In the genomic region with DNA sequence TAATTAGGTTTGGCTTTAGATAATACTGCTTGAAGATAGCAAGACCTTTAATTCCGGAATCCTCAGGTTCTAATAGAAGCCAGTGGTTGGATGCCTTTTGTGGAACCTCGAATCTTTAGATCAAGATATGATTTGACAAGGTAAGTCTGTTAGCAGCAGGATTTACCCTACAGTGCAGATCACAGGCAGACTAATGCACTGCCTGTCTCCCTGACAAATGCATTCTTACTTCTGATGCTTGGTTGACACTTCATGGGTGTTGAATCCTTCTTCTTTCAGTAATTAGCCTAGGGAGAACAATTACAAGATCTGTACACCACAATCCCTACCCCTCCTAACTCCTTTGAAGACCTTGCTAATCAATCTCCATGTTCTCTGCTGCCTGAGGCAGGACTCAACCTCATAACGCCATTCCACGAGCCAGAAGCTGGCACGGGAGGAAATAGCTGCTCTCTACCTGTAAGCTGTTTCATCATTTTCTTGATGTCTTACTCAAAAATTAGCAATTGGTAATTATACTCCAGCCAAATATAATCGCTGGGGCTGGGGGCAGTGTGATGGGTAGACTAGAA, we compare ENCODE assay signal across 24 mouse cellular contexts.
"Had no signal": no experiment of that assay in that cellular context is flagged by ENCODE, and none has a peak within 500 bp of the region (broad histone marks: within the 10 kb centered on the region; RNA-seq: fewer than 3 reads in every experiment).

No protein-coding gene starts in this region.

- H3K27me3 ChIP-seq: intestine, embryonic 15.5 days; kidney, embryonic 15.5 days; limb, embryonic 12.5 days; limb, embryonic 15.5 days; neural tube, embryonic 13.5 days; stomach, embryonic 15.5 days had no signal

- H3K36me3 ChIP-seq: intestine, embryonic 15.5 days; kidney, embryonic 15.5 days; limb, embryonic 12.5 days; limb, embryonic 15.5 days; neural tube, embryonic 13.5 days; stomach, embryonic 15.5 days had no signal

- H3K4me2 ChIP-seq: intestine, embryonic 15.5 days; kidney, embryonic 15.5 days; limb, embryonic 12.5 days; liver, embryonic 11.5 days; lung, embryonic 14.5 days; neural tube, embryonic 13.5 days; stomach, embryonic 15.5 days had no signal

- H3K4me3 ChIP-seq: intestine, embryonic 15.5 days; kidney, embryonic 15.5 days; left cerebral cortex, adult 2 months; limb, embryonic 12.5 days; limb, embryonic 15.5 days; myocyte; neural tube, embryonic 13.5 days; stomach, embryonic 15.5 days had no signal

- DNase-seq: kidney, adult 11 months; kidney, adult 8-10 months; kidney, postnatal 10 days; kidney, postnatal 36 days; layer of hippocampus, postnatal 36 days; left cerebral cortex, postnatal 4 days; liver, postnatal 0 days; lung, embryonic 14.5 days; right cerebral cortex, adult 18-20 months; right cerebral cortex, postnatal 25 days; spleen, adult 18-20 months; thymus, postnatal 25 days had no signal

- H3K27ac ChIP-seq: intestine, embryonic 15.5 days; kidney, embryonic 15.5 days; left cerebral cortex, adult 2 months; limb, embryonic 15.5 days; liver, embryonic 14.5 days; macrophage; neural tube, embryonic 13.5 days; stomach, embryonic 15.5 days had no signal

- H3K4me1 ChIP-seq: intestine, embryonic 15.5 days; kidney, embryonic 15.5 days; stomach, embryonic 15.5 days had no signal

- H3K9me3 ChIP-seq: intestine, embryonic 15.5 days; kidney, embryonic 15.5 days; limb, embryonic 12.5 days; limb, embryonic 15.5 days; neural tube, embryonic 13.5 days; stomach, embryonic 15.5 days had no signal

- ATAC-seq: intestine, embryonic 15.5 days; liver, postnatal 0 days; lung, postnatal 0 days had no signal

- H3K9ac ChIP-seq: intestine, embryonic 15.5 days; kidney, embryonic 15.5 days; limb, embryonic 12.5 days; limb, embryonic 15.5 days; liver, embryonic 14.5 days; liver, postnatal 0 days; lung, embryonic 14.5 days; neural tube, embryonic 13.5 days; stomach, embryonic 15.5 days had no signal
